Mouse (Mus musculus) right cerebral cortex, postnatal 14 days (tissue): Measurements from ENCODE around the gene Onecut3.

ENCODE experiments used
- DNase-seq: peaks from one replicate; pipeline ENCODE4 v3.0.0; 2022

Gene Onecut3

DNA sequence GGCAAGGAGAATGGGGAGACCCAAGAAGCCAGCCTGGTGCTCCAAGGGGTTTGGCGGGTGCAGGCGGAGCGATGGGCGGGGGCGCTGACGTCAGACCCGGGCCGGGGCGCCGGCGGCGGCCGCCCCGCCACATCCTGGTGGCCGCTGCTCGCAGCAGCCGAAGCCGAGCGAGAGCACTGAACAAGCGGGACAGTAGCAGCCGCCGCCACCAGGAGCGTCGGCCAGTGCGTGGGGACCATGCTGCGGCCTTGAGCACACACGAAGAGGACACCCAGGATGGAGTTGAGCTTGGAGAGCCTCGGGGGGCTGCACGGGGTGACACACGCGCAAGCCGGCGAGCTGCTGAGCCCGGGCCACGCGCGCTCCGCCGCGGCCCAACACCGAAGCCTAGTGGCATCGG lies at the start of gene Onecut3:
Gene Onecut3 (plus strand): TSS at position 104 of the 400 bp plus-strand sequence.
- no peak for DNase-seq

DNA sequence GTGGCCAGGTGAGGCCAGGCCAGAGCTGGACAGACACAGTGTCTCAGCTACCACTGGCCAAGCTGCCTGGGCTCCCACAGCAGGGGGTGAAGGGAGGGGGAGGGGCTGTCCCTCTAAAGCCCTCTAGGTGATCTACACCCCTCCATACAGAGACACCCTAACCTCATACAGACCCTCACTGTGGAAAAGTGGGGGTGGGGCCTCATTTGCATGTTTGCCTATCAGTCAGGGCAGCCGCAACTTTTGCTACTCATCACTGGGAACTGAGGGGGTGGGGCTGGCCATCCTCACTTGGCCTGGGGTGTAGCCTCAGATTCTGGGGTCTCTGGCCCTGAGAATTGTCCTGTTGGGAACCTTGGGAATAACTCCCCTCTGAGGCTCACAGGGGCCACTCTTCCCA lies 49.6 kb upstream of the Onecut3 start:
- no peak for DNase-seq

DNA sequence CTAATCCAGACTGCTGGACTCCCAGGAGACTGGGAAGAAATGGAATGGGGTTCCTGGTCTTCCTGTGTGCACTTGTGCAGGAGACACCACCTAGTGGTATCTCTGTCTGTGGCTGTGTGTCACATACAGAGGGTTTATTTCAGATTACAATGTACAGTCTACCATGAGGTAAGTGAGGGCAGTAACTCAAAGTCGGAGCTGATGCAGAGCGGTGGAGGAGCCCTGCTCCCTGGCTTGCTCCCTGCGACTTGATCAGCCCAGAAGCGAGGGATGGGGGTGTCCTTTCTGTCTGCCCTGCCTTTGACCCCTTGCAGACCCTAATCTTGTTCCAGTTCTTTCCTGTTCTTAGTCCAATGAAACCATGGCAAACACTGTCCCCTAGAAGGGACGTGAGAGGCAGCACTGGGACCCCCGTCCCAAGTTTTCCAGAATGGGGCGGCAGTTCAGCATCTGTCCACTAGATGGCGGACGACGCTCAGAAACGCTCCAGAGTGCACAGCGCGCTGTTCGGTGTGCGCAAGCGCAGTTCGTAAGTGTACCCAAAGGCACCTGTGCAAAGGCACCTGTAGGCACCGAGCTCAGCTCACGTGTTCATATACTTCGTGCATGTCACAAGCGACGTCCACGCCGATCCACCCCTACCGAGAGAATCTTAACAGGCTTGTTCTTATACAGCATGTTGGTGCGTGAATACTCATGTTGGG lies 48.6 kb upstream of the Onecut3 start:
- peak; percentile 83 for DNase-seq

DNA sequence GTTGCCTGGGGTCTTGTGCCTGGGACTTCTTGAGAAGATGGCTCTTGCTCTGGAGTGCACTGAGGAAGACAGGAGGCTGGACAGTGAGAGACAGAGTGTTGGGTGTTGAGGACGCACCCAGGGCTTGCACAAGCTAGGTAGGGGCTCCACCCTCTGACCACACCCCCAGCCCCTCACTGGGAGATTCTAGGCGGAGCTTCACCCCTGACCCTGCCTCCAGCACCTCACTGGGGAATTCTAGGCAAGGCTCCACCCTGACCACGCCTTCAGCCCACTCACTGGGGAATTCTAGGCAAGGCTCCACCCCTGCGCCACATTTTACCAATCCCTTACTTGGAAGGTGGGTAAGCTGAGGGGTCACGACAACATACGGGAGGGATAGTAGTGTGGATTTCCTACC lies 44.0 kb upstream of the Onecut3 start:
- DNase-seq = no peak

DNA sequence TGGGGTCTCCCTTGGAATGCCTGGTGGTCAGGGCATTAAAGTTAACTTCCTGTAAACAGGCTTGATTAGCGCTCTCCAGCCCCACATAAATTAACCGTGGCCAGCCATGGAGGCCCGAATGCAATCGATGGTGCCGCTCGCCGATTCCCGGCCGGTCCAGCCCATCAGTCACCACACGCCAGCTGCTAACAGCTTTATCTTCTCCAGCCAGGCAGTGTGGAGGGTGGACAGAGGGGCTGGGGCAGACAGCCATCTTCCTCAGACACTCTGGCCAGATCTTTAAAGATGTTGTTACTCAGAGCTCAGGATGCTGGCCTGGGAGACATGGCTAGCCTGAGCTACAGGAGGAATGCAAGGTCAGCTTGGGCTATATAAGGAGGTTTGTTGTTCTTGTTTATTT lies 41.0 kb upstream of the Onecut3 start:
- DNase-seq = no peak

DNA sequence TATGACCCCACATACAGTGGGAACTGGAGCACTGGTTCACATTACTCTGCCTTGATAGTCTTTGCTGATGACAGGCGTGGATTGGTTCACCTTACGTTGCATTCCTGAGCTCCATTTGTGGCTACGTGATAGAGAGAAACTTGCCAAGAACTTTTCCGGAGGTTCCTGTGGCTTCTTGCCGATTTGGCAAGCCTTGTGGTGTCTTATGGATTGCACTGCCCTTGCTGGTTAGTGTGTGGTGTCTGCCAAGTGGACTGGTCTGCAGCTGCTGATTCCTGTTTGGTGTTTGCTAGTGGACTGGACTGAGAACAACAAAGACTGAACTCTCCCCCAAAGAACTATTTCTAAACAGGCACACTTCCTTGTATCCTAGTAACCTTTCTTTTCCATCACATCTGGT lies 39.9 kb upstream of the Onecut3 start:
- no peak for DNase-seq

DNA sequence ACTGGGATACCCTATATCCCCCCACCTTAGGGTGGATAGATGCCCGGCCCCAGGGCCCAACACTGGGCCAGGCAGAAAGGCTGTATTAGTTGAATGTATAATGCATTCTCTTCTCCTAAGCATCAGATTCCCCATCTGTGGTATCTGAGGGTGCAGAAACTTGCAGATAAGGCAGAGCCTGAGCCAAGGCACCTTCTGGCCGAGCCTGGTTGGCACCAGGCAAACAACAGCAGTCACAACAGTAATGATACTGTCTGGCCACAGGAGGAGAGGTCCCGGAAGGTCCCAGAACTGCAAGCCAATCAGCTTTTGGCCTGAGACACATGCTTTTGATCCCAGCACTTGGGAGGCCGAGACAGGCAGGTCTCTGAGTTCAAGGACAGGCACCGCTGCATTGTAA lies 38.9 kb upstream of the Onecut3 start:
- no peak for DNase-seq

DNA sequence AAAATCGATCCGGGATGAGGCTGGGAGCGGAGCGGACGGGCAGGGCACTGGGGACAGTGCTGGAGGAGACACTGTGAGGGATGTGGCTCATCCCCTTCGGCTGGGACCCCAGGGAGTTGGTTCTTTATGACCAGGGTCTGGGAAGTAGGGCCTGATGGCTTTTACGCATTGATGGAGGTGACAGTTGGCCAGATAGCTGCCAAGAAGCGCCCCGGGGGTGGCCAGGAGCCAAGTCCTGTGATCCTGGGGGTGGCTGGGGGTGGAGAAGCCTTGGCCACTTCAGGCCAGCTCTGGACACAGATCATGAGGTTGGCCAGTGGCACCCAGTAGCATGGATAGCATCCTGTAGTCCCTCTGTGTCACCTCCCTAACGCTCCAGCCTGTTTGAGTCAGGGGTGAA lies 35.4 kb upstream of the Onecut3 start:
- DNase-seq = no peak

DNA sequence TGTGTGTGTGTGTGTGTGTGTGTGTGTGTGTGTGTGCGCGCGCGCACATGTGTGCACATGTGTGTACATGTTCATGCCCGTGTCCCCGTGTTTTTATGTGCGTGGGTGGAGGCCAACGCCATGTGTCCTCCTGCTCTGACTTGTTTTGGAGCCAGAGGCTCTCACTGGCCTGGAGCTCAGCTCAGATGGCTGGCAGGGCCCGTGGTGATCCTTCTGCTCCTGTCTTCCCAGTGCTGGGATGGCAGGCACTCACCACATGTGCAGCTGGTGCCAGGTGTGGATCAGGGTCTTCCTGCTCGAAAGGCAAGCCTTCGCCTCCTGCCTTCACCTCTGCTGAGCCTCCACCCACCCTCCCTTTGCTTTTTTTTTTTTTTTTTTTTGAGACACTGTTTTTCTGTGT lies 35.0 kb upstream of the Onecut3 start:
- DNase-seq = no peak

DNA sequence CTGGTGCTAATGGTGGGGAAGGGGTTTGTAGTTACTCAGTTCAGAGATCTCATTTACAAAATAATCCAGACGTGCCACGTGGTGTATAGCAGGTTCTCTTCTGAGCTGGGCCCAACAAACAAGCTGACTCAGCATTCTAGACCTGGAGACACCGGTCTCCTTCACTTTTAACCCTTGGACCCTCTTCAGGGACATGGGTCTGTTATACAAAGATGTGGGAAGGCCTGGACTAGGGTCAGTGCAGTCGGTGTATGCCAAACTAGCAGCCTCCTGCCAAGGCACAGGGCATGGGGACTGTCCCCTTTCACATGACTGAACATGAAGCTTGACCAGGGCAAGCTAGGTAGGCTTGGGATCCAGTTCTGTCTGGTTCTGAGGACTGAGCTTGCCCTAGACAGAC lies 34.3 kb upstream of the Onecut3 start:
- no peak for DNase-seq

DNA sequence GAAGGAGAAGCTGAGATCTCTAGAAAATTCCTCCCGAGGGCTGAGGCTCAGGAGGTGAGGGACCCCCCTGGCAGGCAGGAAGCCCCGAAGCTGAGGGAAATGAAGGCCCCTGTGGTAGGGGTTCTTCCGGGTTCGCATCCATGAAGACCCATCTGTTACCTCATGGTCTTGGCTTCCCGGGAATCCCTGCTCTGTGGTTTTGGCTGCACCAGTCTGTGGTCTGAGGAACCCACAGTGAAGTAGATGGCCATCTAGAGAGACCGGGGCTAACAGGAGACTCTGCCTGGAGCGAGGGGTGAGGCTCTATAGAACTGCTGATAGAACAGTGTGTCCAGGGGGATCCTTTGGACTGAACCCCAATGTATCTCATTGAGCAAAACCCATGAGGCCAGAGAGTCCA lies 33.3 kb upstream of the Onecut3 start:
- DNase-seq = no peak

DNA sequence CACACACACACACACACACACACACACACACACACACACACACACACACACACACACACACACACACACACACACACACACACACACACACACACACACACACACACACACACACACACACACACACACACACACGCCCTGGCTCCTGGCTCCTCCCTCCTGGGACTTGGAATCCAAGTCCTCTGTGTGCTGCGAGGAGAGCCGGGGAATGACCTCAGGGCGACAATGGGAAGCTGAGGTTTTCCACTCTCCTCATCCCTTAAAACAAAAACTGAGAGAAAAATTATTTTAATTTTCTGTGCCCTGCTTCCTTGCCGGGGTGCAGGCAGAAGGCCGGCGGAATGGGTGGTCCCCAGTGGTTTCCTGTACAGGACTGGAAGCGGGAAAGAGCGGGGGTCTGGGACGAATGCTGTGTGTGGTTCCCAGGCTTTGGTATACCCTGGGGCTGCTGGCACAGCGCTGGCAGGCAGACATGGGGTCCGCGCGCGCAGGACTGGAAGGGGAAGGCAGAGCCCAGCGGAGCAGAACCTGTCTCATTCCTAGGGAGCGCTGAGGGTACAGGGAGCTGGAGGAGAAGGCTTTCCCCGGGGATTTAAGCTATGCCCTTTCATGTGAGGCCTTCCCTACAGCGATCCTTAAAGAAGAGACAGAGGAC lies 30.1 kb upstream of the Onecut3 start:
- no peak for DNase-seq

DNA sequence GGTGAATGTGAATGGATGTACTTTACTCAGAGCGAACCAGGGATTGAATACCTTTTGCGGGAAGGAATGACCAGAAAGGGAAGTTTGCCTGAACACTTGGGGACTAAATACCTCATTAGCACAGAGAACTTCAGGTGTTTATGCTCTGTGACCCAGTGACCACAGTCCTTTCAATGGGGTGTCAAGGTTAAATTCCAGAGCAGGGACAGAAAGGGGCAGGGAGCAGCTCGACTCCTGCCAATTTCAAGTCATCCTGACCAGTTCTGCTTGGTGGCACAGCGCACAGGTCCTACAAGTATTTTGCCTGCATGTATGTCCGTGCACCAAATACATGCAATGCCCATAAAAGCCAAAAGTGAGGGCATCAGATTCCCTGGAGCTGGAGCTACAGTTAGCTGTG lies 29.6 kb upstream of the Onecut3 start:
- no peak for DNase-seq

DNA sequence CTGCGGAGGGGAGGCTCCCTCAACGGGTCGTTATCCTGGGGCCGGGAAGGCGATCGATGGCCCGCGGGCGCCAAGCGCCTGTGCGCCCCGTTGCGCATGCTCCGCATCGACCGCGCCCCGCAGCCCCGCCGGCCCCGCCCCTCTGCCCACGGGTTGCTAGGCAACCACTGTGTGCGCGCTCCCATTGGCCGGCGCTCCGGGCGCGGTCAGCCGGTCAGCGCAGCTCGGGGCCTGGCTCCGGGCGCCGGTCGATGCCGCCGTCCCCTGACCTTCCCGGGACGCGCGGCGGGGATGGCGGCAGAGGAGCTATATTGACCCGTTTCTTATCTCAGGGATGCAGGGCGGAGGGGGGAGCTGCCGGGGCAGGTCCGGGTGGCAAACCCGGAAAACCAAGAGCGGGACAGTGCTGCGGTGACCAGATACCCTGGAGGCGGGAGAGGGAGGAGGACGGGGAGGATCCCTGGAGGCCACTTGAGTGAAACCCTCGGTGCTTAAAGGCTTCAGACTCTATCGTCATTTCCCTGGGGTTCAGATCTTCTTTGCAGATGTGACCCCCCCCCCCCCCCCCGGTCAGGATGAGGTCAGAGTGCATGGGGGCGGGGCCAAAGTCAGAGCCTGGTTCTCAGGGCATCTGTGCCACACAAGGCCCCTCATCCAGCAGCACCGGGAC lies 19.2 kb upstream of the Onecut3 start:
- peak; percentile 91 for DNase-seq

DNA sequence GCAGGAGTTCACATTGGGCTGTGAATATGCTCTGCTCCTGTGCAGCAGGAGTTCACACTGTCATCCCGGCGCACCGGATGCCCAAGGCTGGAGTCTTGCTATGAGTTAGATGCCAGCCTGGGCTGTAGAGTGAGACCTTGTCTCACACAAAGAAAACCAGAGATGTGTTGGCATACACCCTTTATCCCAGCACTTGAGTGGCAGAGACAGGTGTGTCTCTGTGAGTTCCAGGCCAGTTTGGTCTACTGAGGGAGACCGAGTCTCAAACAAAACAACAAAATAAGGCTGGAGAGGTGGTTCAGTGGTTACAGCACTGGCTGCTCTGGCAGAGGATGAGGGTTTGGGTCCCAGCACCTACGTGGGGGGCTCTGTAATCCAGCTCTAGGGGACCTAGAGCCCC lies 16.1 kb upstream of the Onecut3 start:
- DNase-seq = no peak

DNA sequence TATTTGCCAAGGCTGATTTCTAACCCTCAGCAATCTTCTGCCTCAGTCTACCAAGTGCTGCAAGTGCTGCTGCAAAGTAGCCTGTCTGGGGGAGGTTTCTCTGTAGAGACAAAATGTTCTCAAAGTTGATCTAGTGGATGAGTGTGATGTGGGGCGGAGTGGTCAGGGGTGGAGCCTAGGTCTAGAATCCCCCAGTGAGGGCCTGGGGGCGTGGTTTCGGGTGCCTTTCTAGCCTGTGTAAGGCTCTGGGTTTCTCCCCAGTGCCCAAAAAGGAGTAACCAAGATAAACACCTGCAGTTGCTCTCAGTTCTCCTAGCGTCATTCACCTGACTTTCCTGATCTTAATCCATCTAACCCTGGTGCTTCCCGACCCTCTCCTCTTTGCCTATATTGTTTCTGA lies 13.6 kb upstream of the Onecut3 start:
- DNase-seq = no peak

DNA sequence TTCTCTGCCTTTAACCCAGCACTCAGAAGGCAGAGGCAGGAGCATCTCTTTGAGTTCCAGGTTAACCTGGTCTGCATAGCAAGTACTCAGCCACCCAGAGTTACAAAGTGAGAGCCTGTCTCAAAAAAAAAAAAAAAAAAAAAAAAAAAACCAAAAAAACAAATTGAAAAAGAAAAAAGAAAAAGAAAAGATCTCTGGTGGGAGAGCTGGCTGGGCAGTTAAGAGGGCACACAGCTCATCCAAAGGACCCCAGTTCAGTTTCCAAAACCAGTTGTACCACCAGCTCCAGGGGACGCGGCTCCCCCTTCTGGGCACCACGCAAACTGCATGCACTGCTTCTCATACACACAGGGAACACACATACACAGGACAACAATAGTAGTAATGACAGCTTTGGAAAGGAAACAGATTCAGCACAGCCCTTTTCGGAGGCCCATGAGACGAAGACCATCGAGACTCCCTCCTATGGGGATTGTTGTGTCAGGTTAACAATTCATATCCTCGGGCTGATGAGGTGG lies 7.7 kb upstream of the Onecut3 start:
- no peak for DNase-seq

DNA sequence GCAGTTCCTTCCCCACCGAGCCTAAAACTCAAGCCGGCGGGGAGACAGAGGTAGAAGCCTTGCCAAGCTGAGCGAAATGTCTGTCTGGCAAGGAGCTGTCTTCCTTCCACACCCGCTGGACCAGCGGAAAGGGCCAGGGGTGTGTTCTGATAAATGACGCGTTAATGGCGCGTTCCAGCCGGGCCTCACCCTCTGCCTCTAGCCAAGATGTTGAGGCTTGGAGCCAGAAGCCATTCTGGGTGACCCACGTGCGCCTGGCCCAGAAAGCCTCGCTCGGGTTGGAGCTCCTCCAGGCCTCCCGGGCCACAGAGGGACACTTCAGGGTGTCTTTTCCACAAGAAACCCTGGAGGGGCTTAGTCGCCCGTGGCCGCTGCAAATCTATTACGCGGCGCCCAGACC lies 4.6 kb upstream of the Onecut3 start:
- no peak for DNase-seq

DNA sequence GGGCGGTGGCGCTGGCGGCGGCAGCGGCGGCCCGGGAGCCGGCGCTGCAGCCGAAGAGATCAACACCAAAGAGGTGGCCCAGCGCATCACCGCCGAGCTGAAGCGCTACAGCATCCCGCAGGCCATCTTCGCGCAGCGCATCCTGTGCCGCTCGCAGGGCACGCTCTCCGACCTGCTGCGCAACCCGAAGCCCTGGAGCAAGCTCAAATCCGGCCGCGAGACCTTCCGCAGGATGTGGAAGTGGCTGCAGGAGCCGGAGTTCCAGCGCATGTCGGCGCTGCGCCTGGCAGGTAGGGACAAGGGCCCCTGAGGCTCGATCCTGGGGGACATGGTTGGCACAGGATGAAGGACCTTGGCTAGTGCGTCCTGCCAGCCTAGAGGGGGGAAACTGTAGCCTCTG lies 1.3 kb downstream of the Onecut3 start:
- no peak for DNase-seq

DNA sequence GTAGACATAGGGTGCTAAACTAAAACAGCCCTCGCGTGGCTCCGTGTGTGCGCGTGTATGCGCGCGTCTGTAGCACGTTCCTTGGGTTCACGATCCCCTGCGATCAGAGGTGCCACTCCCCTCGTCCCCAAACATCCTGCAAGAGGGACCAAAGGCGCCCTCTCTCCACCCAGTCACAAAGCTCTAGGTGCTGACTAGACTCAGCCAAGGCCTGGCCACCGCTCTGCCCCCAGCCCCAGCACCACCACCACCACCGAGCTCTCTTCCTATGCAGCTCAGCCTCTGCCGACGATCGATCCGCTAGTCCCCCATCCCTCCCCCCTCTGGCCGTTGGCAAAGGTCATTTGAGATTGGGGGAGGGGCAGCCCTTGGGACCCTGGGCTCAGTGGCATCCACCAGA lies 1.8 kb downstream of the Onecut3 start:
- DNase-seq = no peak

DNA sequence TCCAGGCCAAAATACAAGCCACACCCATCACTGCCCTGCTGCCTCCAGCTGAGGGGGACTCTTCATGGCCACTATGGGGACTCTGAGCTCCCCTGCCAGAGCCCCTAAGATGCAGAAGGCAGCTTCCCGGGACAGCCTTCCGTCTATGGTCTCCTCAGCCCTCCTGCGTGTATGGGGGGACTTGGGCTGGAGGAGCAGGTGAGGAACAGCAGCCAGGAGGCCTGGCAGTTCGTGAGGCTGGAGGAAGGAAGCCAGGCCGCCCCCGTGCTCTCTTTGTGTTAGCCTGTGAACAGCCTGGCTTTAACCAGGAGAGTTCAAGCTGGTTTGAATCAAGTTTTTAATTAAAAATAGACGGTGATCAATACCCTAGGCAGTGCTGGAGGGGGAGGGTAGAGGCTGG lies 7.7 kb downstream of the Onecut3 start:
- DNase-seq = no peak

DNA sequence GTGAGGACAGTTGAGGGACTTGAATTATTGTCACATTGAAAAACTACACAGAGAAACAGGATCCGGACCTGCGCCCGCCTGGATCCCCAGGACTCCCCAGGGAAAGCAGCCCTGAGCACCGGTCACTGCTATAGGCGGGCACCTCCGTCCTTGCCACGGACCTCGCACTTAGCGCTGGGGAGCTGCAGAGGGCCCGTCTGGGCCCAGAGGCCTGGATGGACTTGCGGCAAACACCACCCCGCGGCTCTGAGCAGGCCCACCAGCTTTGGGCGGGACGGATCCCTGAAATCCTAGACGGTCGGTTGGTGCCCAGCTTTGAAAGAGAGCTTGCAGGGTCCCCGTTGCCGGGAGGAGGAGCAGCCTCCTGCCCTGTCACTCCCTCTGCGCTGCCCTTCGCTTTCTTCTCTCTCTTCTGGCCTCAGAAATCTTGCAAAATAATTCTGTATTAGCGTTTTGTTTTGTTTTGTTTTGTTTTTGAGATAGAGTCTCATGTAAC lies 8.2 kb downstream of the Onecut3 start:
- no peak for DNase-seq

DNA sequence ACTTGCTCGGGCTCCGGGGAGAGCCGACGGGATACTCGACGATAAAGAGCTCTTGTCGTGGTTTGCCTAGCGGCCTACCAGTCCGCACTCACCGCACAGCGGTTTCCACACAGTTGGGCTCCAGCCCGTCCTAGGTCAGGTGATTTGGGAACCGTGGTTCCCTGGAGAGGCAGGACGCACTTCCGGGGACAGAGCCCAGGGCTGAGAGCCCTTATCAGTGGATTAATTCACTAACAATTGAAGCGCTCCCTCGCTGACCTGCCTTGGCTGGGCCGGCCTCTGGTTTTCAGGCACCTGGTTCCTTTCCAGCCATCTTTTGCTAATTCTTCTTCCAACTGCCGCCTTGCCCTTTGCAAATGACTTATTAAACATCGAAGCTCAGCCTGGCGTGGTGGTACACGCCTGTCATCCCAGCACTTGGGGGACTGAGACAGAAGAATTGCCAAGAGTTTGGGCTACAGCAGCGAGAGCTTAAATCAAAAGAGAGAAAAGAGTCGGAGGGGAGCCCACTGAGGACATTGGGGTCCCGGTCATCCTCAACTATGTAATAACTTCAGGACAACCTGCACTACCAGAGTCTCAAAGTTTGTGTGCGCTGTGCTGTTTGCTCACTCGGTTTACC lies 9.1 kb downstream of the Onecut3 start:
- DNase-seq = no peak

DNA sequence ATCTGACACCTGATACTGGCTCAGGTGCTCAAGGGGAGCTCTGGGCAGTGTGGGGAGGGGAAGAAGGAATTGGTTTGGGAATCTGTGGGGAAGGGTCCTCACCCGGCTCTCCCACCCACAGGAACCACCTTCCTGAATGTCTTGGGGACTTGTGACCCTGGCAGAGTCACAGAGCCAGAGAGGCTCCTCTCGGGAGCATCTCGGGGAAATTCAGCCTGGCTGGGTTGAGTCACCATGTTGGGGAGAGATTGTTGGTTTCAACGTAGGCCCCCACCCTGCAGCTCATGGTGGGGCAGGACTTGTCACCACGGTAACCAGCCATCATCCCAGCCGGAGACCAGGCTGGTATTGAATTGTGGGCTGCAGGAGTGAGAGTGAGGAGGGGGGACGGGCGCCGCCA lies 10.1 kb downstream of the Onecut3 start:
- no peak for DNase-seq
